Mouse (Mus musculus): Measurements from ENCODE around the gene 4931409K22Rik.

- TF ChIP-seq GATA1 (IDR thresholded peaks at IDR 0.05; ENCODE audit: borderline replicate concordance, low read length): peak; percentile 44; the same call in 1 of the 3 replicates
- no peak for TF ChIP-seq FLI1 (IDR thresholded peaks at IDR 0.05; ENCODE audit: low read length)
Measured at GRCm38 (mm10) chr5:24505513-24505912, 51.1 kb downstream of the 4931409K22Rik start.

Data from megakaryocyte, embryonic 14.5 days (primary cell).